Mouse (Mus musculus) E14TG2a.4 (cell line): ENCODE data around the gene Dap.

Experiments used
- CTCF ChIP-seq: conservative IDR thresholded peaks from 2 replicates; pipeline ENCODE4 v1.5.1; 2014; ENCODE audit warnings: low read length
- NANOG ChIP-seq: IDR thresholded peaks from 2 replicates; pipeline ENCODE4 v1.6.1; 2014; ENCODE audit warnings: borderline replicate concordance, low read length, mixed read lengths
- POU5F1 ChIP-seq: IDR thresholded peaks from 2 replicates; pipeline ENCODE4 v1.6.1; 2014; ENCODE audit warnings: low read length, borderline replicate concordance

- no peak for TF ChIP-seq CTCF
- no peak for TF ChIP-seq POU5F1
- no peak for TF ChIP-seq NANOG
Observed at GRCm38 (mm10) chr15:31272695-31273094, 48.6 kb downstream of the Dap start.
